Mouse (Mus musculus) left cerebral cortex, postnatal 25 days (tissue): ENCODE results near the gene Il27ra. TPM values are rescaled to one million over a fixed set of nuclear protein-coding genes. Genes with fewer than 3 reads are reported as not detected.
A peak's percentile ranks its signal among the peaks of the same experiment; 100 is the strongest.

ENCODE experiments used
- DNase-seq, 2 experiments: peaks; one replicate each; pipeline ENCODE4 v3.0.0; 2022; ENCODE audit warnings: low spot score in 2 of 2, mixed read lengths in 1 of 2
- intact Hi-C: fragments of 180-260 bp; cut with DNase I; formaldehyde crosslinking; loops from one replicate; pipeline ENCODE4 v1.15.1; 2025
- total RNA-seq, 2 experiments: library from RNA; stranded (reverse); gene quantifications; 2 replicates each; pipeline ENCODE4 v1.2.3; 2021

Gene Il27ra
- total RNA-seq, 2 experiments from 2014 or later = 0.16 to 0.62 TPM

DNA sequence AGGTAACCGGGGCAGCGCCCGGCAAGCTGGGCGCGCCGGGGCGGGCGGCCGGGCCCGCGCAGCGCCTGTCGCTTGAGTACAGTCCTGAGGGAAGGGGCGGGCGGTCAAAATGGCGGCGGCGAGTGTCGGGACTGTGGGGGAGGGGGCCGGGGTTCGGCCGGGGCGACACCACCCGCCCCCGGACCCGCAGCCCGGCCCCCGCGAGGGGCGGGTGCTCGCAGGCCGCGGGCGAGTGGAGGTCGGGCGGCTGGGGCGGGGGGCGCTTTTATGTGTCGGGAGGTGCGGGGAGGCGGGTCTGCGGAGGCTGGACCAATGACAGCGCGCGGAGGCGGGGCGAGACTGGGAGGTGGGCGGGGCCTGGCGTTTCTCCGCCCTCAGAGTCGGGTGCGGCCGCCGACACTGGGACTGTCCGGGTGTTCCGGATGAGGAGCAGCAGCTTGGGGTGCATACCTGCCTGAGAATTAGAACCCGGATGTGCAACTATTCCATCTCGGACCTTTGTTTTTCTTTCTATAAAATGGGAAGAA is 24.7 kb upstream of the Il27ra start:
- intact Hi-C loops = no loop called here
- peak; percentile 95 for DNase-seq

DNA sequence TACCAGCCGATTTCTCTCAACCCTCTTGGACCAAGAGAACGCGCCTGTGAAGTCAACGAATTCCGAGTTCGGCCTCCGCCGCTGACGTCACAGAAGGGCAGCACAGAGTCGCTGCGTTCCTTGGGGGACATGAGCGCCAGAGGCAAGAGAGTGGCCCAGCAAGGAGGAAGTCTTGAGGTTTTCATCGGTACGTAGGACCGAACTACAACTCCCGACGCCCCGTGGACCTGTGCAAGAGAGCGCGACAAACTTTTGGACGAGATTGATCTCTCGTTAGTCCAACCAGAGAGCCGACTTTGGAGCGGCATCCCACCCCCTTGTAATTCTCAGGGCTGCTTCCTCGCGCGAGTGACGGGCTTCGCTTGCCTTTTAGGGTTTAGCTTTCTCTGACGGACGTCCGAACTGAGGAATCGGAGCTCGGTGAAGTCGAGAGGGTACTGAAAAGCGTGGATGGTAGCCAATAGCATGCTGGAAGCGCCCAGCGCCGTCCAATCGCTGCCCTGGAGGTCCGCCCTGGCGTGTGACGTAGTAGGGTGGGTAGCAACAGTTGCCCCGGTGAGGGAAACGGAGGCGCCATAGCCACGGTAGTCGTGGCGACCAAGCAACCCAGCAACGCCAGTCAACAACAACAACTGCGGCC is 24.0 kb upstream of the Il27ra start, which contains the start of gene Rfx1:
Rfx1 (plus strand) TSS at position 544 of the 640 bp plus-strand sequence.
- DNase-seq = peak; percentile 100
- intact Hi-C loops = no loop called here

DNA sequence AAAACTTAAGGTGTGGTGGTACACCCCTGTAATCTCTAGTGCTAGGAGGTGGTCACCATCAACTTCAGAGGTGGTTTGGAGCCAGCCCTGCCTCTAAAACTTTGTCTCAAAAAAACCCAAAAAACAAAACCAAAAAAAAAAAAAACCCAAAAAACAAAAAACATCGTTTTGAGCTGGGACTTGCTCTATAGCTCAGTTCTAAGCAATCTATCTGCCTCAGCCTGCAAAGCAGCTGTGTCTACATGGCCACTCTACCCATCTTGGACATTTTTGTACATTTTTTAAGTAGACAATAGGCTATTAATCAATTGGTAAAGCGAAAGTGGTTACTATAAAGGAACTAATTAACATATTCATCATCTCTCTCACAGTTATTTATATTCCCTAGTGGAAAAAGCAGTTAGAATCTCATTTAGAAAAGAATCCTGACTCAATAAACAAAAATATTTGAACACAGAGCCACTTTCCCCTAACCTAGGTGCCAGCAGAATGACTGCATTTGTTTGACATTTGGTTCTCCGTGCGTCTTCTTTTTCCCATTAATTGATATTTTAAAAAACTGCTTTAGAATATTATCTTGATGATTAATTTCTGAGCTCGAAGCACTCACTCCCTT is 23.2 kb upstream of the Il27ra start:
- intact Hi-C loops = no loop called here
- no peak for DNase-seq

DNA sequence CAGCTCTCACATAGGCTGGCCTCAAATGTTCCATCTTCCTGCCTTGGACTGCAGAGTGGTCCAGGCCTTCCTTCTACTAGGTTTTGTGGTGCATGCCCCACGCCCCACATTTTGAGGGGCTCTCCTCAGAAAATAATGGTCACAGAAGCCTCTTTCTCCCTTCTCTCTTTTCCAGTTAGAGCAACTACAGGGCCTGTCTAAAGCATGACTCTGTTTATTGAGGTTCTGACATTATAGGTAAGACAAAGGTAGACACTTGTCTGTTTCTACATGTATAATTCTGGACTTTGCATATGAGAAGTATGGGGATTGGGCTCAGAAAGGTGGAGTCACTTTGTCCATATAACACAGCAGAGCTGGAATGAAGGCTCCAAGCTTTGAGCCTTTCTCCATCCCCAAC is 22.6 kb upstream of the Il27ra start, which contains the start of gene Gm10643:
Gm10643 (minus strand) TSS at position 101 of the 400 bp plus-strand sequence.
- intact Hi-C loops = no loop called here
- DNase-seq = no peak

DNA sequence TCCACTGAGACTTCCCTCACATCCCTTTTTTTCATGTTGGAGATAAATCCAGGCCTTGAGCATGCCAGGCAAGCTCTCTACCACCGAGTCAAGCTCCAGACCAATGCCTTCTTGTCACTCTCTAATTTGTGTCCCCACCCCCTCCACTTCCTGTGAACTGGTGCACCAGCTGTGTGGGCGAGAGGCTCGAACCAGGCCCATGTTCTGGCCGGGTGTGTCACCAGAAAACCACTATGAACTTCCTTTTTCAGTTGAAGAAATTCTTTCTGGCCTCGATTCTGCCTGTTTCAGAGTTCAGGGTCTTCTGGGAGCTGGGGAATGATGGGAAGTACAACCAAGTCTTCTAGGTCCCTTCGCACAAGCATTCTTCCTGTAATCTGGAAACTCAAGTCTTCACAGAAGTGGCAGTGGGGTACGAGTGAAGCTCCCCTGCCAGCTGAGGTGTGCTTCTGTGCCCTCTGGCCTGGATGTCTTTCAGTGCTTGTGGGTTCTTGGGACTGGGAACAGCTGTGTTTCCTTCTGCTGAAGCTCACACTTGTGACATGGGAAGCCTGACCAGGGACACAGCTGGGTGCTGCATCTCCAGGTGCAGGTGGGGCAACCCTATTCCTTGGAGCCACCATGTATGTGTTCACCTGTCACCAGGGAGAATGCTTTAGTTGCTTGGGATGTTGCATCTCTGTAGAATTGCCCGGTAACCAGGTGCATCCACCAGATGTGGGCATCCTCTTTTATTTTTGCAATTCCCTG is 21.6 kb upstream of the Il27ra start:
- no peak for DNase-seq
- intact Hi-C loops = no loop called here

DNA sequence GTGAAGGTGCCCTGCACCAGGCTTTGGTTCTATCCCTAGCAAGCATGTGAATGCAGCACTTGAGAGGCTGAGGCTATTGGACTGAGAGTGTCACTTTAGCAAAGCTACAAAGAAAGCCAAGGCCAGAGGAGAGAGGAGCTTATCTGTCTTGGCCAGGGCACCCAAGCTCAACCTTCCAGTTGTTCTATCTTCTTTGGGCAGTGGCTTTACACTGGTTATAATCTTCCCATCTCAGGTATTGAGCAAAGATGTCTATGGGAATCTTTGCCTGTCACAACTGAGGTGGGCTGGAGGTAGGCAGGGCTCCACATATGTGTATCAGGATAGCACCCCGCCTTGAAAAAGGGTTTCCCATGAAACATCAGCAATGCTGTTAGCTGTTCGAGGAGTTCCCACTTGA is 17.9 kb upstream of the Il27ra start:
- DNase-seq = no peak
- intact Hi-C loops = no loop called here

DNA sequence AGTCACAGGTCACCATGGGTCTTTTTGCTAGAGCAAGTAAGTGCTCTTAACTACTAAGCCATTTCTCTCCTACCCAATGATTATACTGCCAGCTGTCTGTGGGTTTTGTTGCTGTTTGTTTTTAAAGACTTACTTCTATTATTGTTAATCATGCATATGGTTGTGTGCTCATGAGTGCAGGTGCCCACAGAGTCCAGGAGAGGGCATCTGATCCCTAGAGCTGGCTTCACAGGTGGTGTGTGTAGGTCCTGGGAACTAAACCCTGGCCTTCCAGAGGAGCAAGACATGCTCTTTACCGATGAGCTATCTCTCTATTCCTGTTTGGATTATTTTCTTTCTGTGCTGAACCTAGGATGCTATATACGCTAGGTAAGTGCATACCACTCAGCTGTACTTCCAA is 16.8 kb upstream of the Il27ra start:
- intact Hi-C loops = no loop called here

DNA sequence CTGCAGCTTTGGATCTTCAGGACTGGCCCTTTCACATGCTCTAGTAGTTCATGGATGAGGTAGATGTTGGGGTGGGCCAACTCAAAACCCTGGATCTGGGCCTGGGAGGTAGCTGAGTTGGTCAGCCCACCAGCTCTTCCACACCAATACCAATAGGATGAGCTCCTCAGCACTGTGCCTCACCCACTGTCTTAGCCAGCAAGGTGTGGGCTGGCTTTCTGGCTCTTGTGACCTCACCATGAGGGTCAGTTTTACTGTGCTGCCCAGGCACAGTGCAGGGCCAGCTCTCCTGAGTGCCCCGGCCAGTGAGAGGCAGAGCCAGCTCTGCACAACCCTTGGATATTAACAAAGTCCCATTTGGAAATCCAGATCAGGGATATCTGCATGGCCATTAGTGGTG is 15.4 kb upstream of the Il27ra start:
- DNase-seq = no peak
- intact Hi-C loops = no loop called here

More for the DNA sequence above, 16.8 kb upstream of the Il27ra start:
- DNase-seq = no peak

DNA sequence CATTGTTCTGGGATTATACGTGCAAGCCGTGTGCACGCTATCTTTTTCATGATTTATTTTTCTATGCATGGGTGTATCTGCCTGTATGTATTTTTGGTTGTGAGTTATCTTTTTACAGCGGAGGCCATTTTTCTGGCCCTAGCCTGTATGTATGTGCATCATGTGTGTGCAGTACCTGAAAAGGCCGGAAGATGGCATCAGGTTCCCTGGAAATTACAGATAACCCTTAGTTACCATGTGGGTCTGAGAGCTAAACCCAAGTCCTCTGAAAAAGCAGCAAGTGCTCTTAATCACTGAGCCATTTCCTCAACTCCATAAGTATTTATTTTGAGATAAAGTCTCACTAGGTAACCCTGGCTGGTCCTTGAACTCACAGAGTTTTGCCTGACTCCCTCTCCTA is 10.8 kb upstream of the Il27ra start:
- DNase-seq = no peak
- intact Hi-C loops = no loop called here

DNA sequence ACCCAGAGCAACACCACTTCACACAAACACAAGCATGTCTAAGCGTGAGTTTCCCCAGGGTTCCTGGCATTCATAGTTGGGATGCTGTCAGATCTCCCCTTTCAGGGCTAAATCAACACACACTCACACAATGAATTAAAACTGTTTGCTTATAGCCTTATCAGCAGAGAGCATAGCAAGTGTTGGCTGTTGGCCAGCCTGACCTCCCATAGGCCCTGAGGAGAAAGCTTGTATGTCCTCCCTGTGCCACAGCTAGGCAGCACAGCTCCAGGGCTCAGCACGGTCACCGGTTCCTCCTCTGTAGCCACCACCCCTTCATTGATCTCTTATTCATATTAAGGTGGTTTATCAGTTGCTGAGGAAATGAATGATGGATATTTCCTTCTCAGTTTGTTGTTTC is 10.4 kb upstream of the Il27ra start:
- intact Hi-C loops = no loop called here
- DNase-seq = no peak

DNA sequence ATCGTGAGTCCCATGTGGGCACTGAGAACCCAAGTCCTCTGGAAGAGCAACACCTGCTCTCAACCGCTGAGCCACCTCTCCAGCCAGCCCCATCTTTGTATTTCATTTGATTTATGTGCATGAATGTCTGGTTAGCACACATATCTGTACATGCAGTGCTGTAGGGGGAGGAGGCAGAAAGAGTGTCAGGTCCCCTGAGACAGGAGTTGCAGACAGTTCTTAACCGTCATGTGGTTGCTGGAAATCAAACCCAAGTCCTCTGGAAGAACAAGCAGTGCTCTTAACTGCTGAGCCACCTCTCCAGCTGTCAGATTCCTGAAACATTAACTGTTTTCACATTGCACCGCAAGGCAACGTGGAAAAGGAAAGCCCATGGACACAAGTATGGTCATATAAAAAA is 5.8 kb upstream of the Il27ra start:
- intact Hi-C loops = no loop called here
- no peak for DNase-seq

DNA sequence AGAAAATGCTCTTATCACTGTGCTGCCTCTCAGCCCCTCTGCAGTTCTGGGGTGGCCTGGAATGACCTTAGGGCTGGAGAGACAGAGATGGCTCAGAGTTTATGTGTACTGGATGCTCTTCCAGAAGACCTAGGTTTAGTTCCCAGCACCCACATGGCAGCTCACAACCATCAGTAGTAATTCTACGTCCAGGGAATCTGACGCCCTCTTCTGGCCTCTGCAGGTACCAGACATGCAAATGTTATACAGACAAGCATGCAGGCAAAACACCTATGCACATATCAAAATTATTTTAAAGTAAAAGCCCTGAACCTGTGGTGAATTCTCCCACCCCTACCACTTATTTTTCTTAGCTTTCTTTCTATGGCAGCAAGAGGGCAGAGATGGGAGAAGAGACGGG is 4.1 kb upstream of the Il27ra start:
- no peak for DNase-seq
- intact Hi-C loops = no loop called here

DNA sequence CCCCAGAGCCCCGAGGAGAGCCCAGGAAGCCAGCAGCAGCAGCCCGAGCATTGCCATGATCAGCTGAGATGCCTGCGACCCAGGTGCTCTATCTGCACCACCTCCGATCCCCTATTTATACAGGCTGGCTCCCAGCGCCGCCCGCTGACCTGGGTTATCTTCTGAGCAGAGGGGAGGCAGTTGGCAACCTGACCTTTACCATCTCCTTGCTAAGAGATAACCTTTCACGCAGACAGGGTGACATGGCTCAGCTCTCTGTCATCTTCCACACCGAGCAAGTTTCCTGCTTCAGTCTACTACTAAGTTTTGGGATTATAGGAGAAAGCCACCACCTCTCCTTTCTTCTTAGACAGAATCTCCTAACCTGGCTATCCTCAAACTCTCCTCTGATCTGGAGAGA is 2.5 kb upstream of the Il27ra start, which contains the start of gene Rln3:
Rln3 (minus strand) TSS at position 101 of the 400 bp plus-strand sequence.
- intact Hi-C loops = loop anchor here (5.0 kb wide), 1 partner anchor 312 kb away; no protein-coding TSS in a partner anchor
- DNase-seq = no peak

DNA sequence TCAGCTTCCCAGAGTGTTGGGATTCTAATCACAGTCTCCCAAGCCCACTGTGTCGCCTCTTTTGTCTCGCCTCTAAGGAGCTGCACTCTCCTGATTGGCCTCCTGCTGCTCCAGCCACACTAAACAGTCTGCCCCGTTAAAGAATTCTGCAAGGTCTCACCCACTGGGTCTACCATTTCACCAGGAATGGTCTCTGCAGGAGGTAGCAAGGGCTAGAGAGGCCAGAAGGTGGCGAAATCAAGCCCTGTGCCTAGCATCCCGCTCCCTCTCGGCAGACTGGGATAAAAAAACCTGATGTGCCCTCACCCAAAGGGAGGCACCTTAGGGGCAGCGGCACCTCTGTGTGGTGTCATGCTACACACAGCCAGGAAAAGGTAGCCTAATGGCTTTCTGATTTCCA is 1.7 kb upstream of the Il27ra start:
- intact Hi-C loops = loop anchor here (5.0 kb wide), 1 partner anchor 313 kb away; no protein-coding TSS in a partner anchor
- no peak for DNase-seq

DNA sequence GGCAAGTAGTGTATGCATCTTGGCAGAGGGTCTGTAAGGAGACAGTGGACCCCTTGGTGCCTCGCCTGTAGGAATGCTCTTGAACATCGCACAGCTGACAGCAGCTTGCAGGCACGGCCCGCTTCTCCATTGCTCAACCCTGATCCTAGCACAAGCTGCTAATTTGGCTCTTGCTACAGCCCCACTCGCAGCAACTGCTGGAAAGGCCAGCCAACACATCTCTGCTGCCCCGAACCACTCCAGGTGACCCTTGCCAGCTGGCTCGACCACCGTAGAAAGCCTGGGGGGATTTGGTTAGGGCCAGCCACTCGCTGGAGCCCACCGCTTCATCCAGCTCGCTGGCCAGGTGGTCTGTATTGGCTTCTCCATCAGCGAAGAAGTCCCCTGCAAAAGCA is 556 bp upstream of the Il27ra start:
- intact Hi-C loops = loop anchor here (5.0 kb wide), 1 partner anchor 314 kb away; no protein-coding TSS in a partner anchor
- no peak for DNase-seq

DNA sequence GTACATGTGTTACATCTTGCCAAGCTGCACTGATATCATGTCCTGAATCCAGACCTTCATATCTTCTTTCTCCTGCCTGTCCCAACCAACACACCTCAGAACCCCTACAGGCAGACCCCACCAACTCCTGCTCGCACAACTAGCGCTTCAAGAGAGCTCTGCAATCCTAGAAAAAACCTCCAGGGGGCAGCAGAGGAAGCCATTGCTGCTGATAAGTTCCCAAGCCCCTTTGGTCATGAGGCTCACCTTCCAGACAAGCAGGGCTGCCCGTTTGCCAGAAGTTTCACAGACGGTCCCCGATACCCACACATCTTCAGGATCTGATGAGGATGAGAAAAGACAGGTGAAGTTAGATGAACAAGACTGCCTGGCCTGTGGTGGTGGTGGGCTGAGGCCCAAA is 3.3 kb downstream of the Il27ra start:
- intact Hi-C loops = loop anchor here (5.0 kb wide), 2 partner anchors 68 to 133 kb away; no protein-coding TSS in a partner anchor
- DNase-seq = peak; percentile 59 to 75

DNA sequence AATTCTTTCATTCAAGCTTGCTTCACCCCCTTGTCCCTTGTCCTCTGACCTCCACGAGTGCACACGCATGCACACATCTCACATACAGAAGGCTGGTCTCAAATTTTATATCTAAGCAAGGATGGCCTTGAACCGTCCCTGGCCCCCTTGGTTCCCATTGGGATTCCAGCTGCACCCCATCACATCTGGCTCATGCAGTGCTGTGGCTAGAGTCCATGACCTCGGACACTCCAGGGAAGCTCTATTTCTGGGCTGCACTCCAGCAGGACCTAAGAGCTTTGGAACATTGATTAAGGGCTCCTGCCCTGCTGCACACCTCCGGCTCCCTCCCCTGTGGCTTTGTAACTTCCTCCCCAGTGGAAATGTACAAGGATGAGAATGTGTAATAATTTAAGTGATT is 4.4 kb downstream of the Il27ra start:
- intact Hi-C loops = loop anchor here (5.0 kb wide), 2 partner anchors 69 to 134 kb away; no protein-coding TSS in a partner anchor
- no peak for DNase-seq

DNA sequence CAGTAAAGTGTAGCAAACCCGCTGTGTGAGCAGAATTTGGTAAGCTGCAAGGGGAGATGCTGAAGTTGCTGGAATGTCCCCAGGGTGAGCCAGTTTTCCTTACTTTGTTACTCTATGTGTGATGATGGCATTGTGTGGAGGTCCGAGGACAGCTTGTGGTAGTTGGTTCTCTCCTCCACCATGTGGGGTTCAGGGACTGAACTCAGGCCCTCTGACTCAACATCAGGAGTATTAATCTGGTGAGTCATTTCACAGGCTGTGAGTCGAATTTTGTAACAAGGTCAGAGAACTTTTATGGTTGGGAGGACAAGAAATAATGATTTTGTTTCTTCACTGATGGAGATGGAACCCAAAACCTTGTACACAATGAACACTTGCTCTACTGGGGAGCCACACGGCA is 9.6 kb downstream of the Il27ra start:
- intact Hi-C loops = no loop called here
- DNase-seq = no peak

DNA sequence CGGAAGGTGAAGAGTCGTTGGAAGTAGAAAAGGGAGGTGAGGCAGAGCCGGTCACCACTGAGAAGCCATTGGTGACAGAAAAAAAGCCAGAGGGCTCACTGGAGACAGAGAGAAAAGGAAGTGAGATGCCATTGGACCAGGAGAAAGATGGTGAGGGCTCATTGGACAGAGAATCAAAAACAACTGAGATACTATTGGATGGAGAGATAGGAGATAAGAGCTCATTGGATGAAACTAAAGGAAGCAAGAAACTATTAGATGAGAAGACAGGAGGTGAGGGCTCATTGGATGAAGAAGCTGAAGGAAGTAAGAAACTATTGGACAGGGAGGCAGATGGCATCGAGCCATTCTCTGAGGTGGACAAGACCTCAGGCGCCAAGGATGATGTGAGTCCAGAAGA is 13.1 kb downstream of the Il27ra start:
- intact Hi-C loops = no loop called here
- DNase-seq = no peak

DNA sequence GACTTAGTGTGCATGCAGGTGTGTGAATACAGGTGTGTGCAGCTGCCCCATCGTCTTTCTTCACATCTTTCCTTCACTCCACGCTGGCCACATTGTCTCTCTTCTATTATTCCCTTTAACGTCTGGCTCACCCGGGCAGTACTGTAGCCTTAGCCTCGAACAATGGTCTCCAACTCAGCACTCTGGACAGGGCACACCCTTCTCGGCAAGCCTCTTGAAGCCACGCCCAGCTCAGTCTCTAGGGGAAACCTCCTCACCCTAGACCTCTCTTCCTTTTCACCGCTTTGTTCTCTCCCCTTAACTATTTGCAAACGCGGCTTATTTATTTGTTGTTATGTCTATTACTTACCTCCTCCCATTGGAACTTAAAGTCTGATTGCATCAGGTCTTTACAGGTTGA is 14.9 kb downstream of the Il27ra start:
- intact Hi-C loops = no loop called here
- no peak for DNase-seq
